Mouse (Mus musculus) 3134 (cell line): ENCODE data around the gene Tnrc6b.
"Not testable (repeated sequence)": the region's sequence is repeated elsewhere in the genome, so short reads cannot be mapped to it uniquely, and the experiment has no call there.

Source experiments
- DNase-seq: peaks from one replicate; pipeline ENCODE4 v3.0.0-alpha.2; 2011; ENCODE audit warnings: low spot score; ENCODE audit not compliant: insufficient read length; ENCODE audit errors: extremely low read depth

The Tnrc6b gene

DNA sequence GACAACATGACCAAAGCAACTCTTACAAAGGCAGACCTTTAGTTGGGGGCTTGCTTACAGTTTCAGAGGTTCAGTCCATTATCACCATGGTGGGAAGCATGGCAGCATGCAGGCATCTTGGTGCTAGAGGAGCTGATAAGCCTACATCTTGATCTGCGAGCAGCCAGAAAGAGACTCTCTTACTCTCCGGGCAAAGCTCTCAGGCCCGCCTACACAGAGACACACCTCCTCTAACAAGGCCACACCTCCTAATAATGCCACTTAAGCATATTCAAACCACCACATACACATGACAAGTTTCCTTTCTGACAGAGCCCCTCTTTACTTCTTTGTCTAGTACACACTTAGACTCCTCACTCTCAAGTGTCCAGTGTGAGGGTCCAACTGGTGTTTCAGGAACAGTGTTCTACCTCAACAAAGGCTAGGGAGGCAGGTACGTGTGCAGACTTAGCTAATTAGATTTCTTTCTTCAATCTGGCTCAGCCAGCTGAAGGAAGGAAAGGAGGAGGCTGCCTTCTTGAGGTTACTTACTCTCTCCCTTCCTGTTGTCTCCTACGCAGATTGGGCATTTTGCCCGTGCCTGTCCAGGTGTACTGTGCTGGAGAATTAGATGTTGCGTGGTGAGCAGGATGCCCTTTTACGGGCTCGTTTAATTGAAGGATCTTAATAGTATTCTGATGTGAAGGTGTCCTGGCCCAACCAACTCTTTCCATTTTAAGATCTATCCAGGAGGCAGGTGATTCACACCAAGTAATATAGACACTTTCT, 128.7 kb downstream of the Tnrc6b start:
- no peak for DNase-seq

DNA sequence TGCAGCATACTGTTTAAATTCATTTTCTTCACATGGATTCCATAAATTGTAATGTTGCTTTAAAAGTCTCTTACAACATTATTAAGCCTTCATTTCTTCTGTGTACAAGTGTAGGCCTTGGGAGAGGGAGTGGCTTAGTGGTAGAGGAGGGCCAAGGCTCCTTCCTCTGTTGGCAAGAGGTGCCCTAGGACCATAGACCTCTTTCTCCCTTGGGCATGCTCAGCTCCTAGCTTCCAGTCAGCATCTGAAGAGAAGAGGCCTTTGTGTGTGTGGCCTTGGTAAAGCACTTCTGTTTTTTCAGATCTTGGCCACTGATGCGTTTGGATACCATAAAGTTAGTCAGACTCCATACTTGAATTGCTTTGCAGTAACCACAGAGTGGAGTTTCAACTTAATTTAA, 133.1 kb downstream of the Tnrc6b start:
- DNase-seq, result no peak

DNA sequence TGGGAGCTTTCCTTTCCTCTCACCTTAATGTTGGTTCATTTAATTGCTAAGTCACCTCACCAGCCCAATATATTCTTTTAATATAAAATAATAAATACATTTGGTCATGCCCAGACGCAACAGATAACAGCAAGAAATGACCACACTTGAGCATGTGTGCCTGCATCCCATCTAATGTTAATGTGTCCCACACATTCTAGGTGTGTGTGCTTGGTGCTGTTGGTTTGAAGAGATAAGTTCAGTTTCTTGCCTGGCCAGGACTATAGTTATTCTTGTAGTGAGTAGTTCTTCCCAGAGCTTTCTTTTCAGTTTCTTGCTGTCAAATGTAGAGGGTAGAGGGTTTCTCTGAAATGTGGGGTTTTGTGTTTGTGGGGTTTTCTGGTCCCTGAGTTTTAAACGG, 133.8 kb downstream of the Tnrc6b start:
- DNase-seq, result no peak

DNA sequence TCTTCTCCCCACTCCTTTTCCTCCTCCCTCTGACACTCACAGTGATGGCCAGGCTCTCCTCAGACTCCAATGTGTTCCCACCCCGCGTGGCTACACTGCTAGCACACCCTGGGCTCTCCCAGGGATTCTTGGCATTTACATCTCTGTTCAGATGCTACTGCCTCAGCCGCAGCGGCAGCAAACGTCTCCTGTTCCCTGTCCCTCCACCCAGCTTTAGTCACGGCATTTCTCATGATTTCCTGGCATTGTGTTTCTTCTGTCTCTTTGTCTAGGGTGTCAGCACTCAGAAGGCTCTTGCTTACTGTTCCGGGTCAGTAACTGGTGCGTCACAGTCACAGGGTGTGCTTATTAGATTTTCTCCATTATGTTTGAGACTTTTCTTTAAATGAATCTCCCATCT, 138.9 kb downstream of the Tnrc6b start:
- no peak for DNase-seq

DNA sequence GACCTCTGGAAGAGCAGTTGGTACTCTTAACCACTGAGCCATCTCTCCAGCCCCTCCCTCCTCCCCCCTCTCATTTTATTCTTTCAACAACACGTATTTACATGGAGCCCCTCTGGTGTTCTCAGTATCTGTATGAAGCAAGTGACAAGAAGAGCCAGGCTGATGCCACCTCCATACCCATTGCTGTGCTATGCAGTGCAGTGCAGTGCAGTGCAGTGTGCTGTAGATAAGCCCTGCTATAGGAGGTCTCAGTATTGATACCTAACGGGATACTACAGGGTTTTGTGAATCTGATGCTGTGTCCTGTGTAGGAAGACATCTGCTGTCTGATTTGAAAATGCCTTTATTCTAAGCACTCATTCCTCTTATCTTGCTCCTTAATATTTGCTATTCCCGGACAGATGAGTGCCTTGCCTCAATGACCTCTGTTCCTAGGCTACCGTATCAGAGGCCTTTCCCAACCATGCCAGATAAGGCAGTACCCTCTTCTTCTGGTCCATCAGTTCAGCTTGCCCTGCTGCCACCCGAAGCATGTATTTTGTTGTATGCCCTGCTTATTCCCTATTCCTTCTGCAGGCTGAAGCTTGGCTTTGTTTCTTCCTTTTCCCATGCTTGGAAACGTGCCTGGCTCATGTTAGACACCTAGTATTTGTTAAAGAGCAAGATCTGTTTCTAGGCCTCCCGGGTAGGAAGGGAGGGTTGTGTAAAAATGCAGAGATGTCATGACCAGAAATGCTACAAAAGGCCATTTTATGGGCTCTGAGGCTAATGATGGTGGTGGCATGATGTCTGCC, 139.8 kb downstream of the Tnrc6b start:
- no peak for DNase-seq

DNA sequence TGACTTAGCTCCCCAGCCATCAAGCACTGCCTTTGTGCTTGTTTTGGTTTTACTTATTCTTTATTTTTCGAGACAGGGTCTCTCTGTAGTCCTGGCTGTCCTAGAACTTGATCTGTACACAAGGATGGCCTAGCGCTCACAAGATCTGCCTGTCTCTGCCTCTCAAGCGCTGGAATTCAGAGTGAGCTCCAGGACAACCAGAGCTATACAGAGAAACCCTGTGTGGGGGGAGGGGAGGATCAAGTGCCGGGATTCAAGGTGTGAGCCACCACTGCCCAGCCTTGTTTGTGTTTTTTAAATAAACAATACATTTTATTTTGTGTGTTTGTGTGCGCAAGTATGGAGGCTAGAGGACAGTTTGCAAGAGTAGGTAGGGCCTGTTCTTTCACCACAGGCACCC, 141.0 kb downstream of the Tnrc6b start:
- DNase-seq, result no peak

DNA sequence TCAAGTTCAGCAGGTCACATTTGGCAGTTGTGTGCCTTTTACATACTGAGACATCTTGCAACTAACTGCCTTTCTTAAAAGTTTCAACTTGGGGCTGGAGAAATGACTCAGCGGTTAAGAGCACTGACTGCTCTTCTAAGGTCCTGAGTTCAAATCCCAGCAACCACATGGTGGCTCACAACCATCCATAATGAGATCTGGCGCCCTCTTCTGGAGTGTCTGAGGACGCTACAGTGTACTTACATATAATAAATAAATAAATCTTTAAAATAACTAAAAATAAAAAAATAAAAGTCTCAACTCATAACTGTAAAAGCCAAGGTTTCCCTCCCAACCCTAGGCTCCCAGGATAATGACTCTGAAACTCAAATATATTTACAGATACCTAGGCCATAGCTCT, 141.4 kb downstream of the Tnrc6b start:
- not testable (repeated sequence) for DNase-seq

DNA sequence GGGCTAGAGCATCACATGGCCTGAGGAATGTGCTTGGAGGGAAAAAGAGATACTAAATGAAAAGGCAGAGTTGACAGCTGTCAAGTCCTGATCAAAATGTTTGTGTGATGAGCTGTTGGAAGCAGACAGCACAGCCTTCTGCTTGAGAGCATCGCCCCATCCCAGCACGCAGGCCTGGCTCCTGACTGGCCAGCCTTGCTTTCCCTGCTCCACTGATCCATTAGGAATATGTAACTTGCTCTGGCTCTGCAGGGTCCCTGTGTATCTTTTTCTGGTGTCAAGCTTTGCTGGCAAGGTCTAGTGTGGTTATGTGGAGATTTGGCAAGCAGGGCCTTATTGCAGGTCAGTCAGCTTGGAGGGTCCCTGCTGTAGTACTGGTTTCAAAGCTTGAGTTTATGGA, 148.3 kb downstream of the Tnrc6b start:
- DNase-seq, result no peak

DNA sequence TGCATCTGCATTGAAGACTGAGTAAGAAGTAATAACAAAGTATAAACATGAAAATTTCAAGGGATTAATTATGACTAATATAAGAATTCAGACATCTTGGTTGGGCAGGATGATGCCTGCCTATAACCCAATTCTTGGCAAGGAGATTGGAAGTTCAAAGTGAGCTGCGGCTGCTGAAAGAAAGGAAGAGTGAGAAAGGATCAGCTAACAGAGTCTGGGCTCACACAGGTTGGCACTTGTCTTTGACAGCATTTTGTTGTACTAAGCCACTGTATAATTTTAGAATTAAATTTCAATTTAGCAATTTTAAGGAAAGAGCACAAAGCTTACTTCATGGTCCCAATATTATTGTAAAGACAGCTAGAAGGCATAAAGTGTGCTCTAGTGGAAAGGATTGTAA, 150.2 kb downstream of the Tnrc6b start:
- no peak for DNase-seq

DNA sequence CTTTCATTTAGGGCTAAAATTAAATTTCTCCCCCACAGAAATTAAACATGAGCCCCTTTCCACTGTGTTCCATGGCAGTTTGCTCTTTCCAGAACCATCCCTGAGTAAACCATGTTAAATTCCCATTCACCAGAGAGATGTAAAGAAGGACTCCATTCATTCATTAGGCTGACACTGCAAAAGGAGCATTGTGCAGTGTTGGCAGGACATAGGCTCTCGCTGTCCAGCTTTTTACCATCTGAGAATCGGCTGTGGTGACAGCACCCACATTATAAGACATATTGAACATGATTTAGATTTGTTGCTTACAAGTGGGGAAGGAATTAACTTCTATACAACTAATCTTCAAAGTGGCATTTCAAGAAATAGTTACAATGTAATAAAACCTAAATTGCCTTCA, 150.9 kb downstream of the Tnrc6b start:
- no peak for DNase-seq

DNA sequence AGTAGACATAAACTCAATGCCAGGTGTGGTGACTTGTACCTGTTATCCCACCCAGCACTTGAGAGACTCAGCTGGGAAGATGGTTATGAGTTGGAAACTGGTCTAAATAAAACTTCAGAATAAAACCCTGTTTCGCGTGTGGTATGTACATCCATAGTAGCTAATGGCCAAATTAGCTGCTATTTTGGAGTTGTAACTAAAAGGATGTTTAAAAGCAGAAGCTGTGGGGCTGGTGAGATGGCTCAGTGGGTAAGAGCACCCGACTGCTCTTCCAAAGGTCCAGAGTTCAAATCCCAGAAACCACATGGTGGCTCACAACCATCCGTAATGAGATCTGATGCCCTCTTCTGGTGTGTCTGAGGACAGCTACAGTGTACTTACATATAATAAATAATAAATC, 157.5 kb downstream of the Tnrc6b start:
- DNase-seq, result not testable (repeated sequence)

DNA sequence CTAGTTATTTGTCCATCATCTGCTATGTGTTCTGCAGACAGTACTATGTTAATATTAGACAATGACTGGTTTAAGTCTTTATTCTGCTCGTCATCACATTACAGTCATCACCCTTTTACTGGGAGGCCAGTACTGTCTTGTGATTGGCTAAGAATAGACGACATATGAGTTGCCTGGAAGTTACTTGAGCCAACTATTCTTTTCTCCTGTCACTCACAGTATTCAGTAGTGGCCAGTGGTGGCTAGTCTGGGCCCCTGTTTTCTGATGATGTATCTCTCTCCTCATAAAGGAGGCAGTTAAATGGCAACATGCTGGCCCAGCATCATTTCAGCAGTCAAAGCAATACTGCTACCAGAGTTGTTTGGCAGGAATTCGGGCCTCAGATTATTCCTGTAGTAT, 163.6 kb downstream of the Tnrc6b start:
- DNase-seq, result no peak

DNA sequence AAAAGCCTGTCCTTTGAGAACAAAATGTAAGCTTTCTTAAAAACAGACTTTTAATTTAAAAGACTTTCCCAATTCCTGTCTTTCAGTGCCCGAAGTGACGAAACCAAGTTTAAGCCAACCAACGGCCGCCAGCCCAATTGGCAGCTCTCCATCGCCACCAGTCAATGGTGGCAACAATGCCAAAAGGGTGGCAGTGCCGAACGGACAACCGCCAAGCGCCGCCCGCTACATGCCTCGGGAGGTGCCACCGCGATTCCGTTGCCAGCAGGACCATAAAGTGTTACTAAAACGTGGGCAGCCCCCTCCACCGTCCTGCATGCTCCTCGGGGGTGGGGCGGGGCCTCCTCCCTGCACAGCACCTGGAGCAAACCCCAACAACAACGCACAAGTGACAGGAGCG, 165.1 kb downstream of the Tnrc6b start:
- no peak for DNase-seq

DNA sequence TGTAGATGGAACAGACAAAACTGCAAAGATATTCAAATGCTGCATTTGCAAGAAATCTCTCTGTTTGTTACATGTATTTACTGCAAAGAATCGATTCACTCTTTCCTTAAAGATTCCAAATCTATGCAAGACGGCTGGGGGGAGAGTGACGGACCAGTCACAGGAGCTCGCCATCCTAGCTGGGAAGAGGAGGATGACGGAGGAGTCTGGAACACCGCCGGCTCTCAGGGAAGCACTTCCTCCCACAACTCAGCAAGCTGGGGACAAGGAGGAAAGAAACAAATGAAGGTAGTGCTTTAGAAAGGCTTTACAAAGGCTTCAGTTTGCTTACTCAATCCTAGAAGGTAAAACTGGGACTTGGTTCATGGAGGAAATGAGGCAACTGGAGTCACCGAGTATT, 173.0 kb downstream of the Tnrc6b start:
- no peak for DNase-seq

DNA sequence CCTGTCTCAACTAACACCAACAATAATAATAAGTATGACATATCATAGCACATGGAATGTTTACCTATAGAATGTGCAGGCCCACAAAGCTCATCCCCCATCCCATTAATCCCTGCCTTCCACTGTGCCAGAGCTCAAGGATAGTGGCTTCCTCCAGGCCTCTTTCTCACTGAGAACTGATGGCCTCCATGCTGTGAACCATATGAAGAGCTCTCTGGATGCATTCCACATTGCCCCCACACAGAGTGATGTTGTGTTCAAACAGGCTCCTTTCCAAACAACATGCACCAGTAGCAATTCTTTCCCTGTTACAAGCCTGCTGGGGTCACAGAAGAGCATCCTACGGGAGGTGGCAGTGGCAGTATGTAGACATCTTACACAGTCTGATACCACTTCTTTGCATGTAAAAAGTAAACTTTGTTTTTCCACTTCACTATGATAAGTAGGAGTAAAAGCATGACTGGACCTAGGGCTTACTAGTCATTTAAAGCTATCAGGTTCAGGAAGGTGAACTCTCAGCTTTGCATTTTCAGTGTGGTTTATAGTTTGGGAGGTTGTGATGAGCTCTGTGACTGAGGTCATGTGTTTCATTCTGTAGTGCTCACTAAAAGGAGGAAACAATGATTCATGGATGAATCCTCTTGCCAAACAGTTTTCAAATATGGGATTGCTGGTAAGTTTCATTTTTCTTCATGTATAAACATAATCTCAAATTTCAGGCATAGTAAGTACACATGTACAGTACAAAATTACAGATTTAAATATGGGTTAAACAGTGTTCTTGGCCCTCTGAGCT, 175.4 kb downstream of the Tnrc6b start:
- DNase-seq, result no peak

DNA sequence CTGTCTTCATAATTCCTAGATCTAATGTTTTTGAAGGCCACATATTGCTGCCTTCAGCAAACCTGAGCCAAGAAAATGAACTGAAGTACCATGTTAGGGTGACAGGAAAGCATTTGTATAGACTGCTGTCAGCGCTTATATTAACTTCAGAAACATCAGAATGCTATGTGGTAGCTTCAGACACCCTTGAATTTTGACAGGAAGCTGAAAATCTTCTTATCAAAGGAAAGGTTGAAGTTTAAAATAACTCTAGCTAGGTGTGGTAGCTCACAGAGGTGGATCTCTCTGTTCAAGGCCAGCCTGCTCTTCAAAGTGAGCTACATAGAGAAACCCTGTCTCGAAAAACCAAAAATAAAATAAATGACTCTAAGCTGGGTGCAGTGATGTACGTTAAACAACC, 181.2 kb downstream of the Tnrc6b start:
- DNase-seq, result no peak

DNA sequence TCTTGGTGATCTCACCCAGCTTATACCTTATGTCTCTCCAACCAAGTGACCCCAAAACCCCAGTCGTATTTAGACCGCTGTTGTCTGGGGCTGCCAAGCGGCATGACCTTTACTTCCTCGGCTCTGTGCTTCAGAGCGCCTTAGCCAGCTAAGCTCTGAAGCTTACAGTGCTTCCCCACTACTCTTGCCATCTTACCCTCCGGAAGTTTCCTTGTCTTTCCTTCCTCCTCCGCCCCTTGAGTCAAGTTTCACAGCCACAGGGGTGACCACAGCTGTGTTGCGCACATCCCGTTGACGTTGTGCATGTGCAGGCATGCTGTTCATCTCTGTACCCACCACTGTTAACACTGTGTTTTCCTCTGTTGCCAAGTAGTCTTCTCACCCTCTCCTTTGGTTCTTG, 185.6 kb downstream of the Tnrc6b start:
- DNase-seq, result no peak

DNA sequence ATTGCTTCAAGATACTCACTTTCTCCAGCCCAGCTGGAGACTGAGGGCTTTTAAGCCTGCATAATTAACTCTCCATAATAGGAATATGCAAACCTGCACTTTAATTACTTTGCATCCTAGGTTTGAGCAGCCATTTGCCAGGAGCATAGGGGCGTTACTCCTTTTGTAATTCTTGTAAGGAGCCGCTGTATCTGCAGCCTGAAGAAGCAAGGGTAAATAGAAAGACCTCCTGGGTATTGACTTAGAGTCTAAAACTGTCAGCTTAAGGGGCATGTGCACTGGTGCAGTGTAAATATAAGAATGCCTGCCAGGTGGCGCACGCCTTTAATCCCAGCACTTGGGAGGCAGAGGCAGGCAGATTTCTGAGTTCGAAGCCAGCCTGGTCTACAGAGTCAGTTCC, 186.8 kb downstream of the Tnrc6b start:
- DNase-seq, result no peak

DNA sequence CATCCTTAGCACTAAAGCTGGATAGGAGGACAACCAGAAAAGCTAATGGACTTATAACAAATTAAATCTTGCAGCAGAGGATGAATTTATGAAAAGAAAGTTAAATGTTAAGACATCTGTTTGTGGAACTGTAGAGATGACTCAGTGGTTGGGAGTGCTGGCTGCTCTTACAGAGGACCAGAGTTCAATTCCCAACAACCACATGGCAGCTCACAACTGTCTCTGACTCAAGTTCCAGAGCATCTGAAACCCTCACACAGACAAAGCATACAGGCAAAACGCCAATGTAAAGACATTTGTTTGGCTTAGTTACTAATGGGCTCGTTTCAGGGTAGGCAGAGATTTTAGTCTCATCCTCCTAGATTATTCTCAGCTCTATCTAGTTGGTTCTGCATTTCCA, 188.7 kb downstream of the Tnrc6b start:
- no peak for DNase-seq

DNA sequence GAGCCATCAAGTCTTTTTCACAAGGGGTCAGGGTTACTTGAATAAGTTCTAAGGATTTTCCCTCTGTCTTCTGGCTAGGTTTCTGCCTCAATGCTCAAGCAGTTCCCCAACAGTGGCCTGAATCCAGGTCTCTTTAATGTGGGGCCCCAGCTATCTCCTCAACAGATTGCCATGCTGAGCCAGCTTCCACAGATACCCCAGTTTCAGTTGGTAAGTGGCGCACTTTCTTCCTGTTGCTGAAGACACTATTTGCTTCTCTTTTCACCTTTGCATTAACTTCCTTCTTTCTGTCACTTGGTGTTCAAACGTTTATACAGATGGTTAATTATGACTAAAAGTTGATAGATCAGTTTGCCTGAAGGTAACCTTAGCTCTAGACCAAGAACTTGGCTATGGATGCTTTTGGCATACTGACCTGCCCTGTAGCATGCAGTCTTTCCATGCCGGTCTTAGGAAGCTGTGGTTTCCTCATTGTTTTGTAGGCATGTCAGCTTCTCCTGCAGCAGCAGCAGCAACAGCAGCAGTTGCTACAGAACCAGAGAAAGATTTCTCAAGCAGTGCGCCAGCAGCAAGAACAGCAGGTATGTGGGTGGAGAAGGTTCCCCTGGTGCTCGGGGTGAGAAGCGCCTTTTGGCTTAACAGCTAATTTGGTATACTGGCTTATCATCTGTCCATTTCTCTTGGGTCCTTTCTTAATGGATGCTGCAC, 190.8 kb downstream of the Tnrc6b start:
- DNase-seq, result no peak

DNA sequence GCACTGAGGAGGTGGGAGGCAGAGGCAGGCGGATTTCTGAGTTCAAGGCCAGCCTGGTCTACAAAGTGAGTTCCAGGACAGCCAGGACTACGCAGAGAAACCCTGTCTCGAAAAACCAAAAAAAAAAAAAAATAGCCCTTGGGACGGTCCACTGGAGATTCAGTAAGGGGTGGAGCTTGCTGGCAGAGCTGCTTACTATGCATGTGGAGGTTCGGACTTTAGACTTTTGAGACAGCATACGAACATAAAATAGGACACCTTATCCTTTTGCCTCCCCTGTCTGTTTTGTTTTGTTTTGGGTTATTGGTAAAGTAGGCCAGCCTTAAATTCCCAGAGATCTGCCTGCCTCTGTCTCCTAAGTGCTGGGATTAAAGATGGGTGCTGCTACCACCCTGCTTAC, 193.7 kb downstream of the Tnrc6b start:
- not testable (repeated sequence) for DNase-seq
